Mouse (Mus musculus): ENCODE data around the gene Msl1.
A peak's percentile ranks its signal among the peaks of the same experiment; 100 is the strongest.

Gene Msl1

GRCm38 (mm10) chr11:98777888-98778287, 17.4 kb upstream of the Msl1 start:
- DNase-seq: no peak

DNA sequence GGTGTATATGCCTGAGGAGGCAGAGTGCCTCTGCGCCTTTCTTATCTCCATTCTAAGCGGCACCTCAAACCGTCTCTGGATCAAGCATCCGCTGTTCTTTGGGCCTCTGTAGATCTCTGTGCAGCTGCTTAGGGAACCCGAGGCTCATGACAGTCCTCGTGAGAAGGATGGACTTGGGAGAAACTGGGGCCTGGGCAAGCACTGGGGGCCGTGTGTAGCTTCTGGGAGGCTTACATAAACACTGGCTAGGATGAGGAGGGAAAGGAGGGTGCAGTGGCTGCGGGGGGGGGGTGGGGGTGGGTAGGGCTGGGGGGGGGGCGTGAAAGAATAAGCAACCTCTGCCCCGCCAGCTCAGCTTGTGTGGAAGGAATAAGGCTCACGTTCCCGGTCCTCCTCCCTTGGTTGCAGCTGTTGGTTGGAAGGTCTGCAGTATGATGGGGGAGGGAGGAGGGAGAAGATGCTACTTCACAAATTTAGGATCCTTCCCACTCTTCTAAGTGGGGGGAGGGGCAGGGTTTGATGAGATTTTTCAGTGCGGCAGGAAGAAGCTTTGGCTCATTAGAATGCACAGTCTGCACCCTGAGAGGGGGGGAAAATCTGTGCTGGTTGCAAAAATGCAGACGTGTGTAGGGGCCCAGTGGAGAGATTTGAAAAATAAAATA, 13.3 kb upstream of the Msl1 start:
- peak; percentile 45 to 55 for DNase-seq

DNA sequence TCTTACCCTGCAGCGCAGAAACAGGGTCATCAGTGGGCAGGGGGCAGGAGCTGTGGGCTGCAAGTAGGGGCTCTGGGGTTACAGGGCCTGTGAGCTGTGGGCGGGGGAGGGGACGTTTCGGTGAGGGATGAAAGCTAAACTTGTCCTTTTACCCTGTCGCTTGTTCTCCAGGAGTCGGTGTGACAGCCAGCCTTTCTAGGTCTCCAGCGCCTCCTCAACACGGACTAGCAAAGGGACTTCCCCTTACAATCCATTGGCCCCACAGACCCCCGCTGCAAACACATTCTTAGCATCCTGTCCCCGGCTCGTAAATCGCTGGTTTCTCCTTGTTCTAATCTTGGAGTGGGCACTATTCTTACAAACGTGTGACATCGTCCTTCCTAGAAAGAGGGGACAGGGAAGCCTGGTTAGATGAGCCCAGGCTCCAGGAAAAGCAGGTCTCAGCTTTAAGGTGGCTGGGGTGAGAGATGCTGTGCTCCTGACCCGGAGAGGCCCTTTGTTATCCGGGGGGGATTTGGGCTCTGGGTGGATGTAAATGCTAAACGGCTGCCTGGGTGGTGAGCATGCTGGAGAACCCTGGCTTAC, 12.6 kb upstream of the Msl1 start:
- peak in 1 of 2 experiments; percentile 46 for DNase-seq

GRCm38 (mm10) chr11:98783236-98783696, 12.1 kb upstream of the Msl1 start:
- peak; percentile 96 to 97 for DNase-seq

DNA sequence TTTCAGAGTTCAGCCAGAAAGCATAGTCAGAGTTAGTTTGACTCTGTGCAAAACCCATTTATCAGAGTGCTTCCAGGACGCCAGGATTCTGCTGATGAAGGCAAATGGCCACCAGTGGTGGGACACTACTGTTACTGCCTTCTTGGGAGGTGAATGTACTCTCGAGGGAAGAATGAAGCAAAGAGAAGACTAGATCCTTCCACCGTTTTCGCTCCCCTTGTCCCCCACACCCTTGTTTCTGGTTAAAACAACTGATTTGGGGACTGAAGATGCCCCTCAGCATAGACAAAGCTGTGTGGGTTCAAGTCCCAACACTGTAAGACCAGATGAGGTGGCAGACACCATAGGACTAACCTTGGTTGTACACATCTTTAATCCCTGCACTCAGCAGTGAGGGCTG, 11.2 kb upstream of the Msl1 start:
- DNase-seq: peak in 1 of 2 experiments; percentile 31

- peak; percentile 29 to 47 for DNase-seq
These were observed 10.1 kb upstream of the Msl1 start for GRCm38 (mm10) chr11:98785214-98785613.

DNA sequence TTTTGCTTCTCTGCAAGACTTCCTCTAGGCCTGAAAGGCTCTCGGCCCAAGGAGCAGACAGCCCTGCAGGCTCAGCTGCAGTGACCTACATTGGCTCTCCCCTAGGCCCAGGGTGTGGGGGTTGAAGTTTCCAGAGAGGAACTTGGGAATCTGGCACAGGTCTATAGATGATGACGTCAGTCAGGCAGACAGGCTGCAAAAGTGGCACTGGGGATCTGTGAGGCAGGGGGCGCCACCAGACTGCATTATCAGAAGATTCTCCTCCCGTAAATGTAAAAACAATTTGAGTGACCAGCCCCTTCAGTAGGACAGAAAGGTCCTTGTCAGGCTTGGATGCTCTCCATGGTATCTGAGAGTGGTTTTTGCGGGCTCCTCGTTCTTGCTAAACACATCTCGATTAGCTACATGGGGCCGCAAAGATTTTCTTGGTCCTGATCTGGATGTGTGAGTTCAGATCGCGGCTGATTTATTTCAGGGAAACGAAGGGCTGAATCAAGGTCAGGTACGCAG, 9.5 kb upstream of the Msl1 start:
- peak; percentile 82 for DNase-seq

DNA sequence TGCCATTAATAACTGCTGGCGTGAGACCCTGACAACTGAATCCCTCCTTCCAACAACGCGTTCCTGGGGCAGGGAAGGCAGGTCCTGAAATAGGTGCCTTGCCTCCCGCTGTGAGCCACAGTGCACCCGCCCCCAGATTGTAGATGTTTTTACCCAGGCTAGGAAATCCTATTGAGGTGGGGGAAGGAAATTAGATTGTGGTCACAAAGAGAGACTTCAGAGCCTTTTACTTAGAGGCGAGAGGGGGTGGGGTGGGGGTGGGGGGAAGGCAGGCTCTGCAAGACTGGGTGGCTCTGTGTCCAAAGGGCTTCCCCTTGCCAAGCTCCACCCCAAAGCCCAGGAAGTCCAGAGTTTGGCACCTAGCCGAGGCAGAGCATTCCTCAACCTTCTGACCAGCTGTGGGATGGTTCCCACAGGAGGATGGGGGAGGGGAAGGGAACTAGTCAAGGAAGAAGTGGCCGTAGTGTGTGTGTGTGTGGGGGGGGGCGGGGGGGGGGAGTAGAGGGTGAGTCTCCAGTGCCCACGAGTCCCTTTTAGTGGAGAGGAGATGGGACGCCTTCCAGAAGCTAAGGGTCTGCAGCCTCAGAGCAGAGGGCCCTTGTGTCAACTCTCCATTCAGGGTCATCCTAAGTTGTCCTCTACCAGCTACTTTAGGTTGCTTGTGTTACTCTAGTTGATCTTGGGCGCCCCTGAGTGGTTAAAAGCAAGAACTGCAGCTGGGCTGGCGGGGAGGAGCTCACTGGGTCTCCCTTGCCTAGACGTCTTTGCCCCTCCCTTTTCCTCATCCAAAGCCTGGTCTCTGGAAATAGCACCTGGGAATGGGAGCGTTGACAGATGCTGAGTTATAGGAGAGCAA, 8.7 kb upstream of the Msl1 start:
- DNase-seq: peak; percentile 95 to 97

GRCm38 (mm10) chr11:98787229-98787628, 8.1 kb upstream of the Msl1 start:
- peak in 1 of 2 experiments; percentile 36 for DNase-seq

GRCm38 (mm10) chr11:98787691-98788090, 7.6 kb upstream of the Msl1 start:
- peak in 1 of 2 experiments; percentile 28 for DNase-seq

DNA sequence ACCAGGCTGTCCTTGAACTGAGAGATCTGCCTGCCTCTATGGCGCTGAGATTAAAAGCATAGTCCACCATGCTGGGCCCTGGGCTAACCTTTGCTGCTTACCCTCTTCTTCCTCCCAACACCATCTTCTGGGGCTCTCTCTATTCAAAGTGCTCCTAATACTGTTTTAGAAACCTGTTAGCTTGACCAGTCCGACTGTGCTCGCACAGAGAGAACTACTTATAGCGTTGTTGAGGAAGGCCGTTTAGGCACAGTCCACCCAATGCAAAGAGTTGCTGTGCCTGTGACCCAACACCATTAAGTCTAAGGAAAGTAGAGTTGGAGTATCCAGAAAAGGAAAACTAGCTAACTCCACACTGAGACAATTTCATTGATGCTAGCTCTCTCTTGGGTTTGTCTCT, 7.2 kb upstream of the Msl1 start:
- DNase-seq: peak in 1 of 2 experiments; percentile 23

DNA sequence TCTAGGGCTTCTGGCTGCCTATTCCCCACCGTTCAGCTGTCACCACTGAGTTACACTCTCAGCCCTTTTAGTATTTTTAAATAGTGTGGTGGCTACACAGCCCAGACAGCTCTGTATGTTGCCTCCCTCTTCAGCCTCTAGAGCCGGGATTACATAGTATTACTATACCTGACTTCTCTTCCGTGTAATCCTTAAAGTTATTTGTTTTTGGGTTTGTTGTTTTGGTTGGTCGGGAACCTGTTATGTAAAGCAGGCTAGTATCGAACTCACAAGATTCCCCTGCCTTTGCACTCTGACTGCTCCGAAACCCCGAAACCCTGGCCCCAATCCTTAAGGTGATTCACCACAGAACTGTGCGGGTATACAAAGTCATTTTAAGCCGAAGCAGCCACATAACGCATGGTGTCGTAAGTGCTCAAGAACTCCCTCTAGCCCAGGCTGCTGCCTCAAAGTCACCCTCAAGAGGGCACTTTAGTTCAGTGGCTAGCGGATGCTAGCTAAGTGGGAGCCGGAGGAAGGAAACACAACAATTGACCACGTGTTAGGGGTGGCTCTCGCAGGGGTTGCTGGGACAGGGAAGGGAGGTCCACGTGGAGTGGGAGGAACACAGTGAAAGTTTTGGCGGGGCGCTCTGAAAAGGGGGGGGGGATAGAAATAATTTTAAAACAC, 6.6 kb upstream of the Msl1 start:
- DNase-seq: peak; percentile 85 to 95

- no peak for DNase-seq
These were observed 6.0 kb upstream of the Msl1 start for GRCm38 (mm10) chr11:98789219-98789807.

GRCm38 (mm10) chr11:98789824-98790223, 5.5 kb upstream of the Msl1 start:
- no peak for DNase-seq

- DNase-seq: no peak
These were observed 4.6 kb upstream of the Msl1 start for GRCm38 (mm10) chr11:98790631-98791205.

- DNase-seq: no peak
These were observed 3.9 kb upstream of the Msl1 start for GRCm38 (mm10) chr11:98791448-98791847.

DNA sequence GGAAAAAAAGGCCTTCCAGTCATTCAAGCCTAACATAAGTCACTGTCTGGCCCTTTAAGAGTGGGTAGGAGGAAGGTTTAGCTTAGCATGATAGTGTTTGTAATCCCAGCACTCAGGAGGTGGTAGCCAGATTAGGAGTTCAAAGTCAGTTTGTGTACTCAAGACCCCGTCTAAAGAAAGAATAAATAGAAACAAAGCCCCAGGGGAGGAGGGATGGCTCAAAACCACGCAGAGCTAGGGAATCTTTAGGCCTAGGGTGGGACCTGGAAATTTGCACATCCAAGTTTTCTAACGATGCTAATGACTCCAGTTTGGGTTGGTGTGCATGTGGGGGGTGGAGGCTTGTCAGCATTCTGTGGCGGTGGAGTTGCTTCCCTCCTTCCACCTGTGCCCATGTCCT, 3.2 kb upstream of the Msl1 start:
- DNase-seq: no peak

GRCm38 (mm10) chr11:98794469-98795014, 774 bp upstream of the Msl1 start:
- peak; percentile 81 to 83 for DNase-seq

DNA sequence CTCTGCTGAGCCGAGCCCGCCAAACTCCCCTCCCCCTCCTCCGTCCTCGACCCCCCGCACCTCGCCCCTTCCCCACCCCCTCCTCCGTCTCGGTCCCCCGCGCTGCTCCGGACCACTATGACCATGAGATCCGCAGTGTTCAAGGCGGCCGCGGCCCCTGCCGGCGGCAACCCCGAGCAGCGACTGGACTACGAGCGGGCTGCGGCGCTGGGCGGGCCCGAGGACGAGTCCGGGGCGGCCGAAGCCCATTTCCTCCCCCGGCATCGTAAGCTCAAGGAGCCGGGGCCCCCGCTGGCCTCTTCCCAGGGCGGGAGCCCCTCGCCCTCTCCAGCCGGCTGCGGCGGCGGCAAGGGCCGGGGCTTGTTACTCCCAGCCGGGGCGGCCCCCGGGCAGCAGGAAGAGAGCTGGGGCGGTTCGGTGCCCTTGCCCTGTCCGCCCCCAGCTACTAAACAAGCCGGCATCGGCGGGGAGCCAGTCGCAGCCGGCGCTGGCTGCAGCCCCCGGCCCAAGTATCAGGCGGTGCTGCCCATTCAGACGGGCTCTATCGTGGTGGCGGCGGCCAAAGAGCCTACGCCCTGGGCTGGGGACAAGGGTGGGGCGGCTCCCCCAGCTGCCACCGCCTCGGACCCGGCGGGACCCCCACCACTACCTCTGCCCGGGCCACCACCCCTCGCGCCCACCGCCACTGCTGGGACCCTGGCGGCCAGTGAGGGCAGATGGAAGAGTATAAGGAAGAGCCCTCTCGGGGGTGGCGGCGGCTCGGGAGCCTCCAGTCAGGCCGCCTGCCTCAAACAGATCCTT, 598 bp downstream of the Msl1 start:
- DNase-seq: peak; percentile 44 to 72

DNA sequence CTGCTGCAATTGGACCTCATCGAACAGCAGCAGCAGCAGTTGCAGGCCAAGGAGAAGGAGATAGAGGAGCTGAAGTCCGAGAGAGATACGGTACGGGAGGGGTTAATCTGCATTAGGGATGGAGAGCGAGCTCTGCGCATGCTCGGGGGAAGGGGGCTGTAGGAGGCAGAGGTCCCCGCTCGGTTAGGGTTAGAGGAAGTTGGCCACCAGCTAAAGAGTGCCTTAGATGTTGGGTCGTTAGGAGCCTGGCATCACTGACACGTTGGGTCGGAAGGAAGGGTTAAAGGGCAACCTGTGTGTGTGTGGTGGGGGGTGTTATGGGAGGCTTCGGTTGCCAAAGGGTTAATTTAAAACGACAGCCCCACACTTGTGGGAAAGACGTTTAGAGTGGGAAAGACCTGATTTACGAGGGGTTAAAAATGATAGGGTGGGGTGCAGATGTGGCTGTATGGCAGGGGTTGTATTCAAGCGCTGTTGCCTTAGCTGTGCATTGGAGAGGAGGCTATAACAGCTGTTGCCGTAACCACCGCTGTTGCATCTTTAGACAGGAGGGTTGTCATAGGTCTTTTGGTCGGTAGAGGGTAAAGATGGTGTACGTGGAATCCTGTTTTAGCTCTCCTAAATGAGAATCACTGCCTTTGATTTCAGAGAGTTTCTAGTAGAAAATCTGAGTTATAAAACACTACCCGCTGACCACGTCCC, 1.4 kb downstream of the Msl1 start:
- peak; percentile 71 to 79 for DNase-seq
